Mouse (Mus musculus): ENCODE measurements around the gene Dpt. TPM values are rescaled to one million over a fixed set of nuclear protein-coding genes. Genes with fewer than 3 reads are reported as not detected.
"Not testable (repeated sequence)": the region's sequence is repeated elsewhere in the genome, so short reads cannot be mapped to it uniquely, and the experiment has no call there.

The Dpt gene
- 0.04 TPM for polyA plus RNA-seq (2021)

DNA sequence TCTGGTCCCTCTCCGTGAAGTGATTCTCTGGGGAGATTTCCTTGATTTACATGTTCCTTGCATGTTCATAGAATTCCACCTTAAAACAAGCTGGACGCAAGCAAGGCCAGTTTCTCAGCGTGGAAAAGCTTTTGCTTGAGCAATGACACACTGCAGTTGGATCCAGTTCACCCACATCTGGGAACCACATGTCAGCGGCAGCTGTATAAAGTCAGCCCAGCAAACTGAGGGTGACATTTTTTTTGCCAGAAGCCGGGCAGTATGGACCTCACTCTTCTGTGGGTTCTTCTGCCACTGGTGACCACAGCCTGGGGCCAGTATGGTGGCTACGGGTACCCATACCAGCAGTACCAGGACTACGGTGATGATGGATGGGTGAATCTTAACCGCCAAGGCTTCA, at the start of gene Dpt:
Dpt (plus strand) TSS at position 174 of the 400 bp plus-strand sequence.
- no peaks in the 10 kb centered on the region for H3K27me3 ChIP-seq
- ATAC-seq (no peak), DNase-seq (ENCODE audit: low read depth, low spot score) (no peak)
- no peak for TF ChIP-seq CTCF (IDR thresholded peaks at IDR 0.05)
- POLR2A ChIA-PET, result interaction anchor here (0.6 kb wide), 1 partner anchor 10 kb away, joined by 4 read pairs; no protein-coding TSS in a partner anchor
- CTCF ChIA-PET, result interaction anchor here (0.8 kb wide), 1 partner anchor 16 kb away, joined by 3 read pairs; no protein-coding TSS in a partner anchor
- in situ Hi-C loops (cut with MboI; ENCODE audit: low pct_unique_long_range_greater_than_20kb), result no loop called here

DNA sequence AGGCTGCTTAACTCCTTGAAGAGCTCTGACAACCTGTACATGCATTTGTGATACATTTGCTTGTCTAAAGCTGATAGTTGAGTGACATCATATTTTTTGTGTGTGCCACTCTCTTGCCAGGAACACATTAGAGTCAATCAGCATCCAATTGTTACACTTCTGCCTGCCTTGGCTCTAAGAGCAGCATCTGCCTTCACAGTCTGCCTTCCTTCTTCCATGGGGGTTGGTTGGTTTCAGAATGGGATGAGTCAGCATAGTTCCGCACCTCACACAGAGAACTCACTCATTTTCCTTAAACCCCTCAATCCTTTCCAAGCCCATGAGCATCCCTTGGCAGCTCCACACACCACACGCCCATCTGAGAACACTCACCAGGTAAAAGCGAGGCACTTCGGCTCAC, 42.7 kb upstream of the Dpt start:
- no peaks in the 10 kb centered on the region for H3K27me3 ChIP-seq
- ChIA-PET POLR2A (no interaction called here), CTCF (no interaction called here)
- in situ Hi-C loops (cut with MboI; ENCODE audit: low pct_unique_long_range_greater_than_20kb), result no loop called here
- ATAC-seq (no peak), DNase-seq (ENCODE audit: low read depth, low spot score) (no peak)
- TF ChIP-seq CTCF (IDR thresholded peaks at IDR 0.05), result no peak

DNA sequence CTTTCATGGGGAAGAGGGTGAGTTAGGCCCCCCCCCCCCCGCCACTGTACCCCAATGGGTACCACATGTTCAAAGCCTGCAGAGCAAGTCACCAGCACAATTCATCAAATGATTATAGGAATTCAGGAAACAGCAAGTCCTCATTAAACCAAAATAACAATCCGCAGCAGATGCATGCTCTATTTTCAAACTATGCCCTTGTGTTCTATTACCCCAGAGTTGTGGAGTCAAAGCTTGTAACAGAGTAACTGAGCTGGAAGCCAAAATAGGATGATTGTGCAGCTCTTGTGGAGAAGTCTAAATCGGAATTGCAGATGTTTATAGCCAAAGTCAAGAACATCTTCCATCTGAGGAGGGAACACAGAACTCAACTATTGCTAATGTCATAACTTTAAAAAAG, 40.8 kb upstream of the Dpt start:
- in situ Hi-C loops (cut with MboI; ENCODE audit: low pct_unique_long_range_greater_than_20kb), result no loop called here
- DNase-seq (ENCODE audit: low read depth, low spot score) (no peak), ATAC-seq (no peak)
- no peak for TF ChIP-seq CTCF (IDR thresholded peaks at IDR 0.05)
- POLR2A ChIA-PET, result no interaction called here
- CTCF ChIA-PET, result no interaction called here
- H3K27me3 ChIP-seq, result no peaks in the 10 kb centered on the region

DNA sequence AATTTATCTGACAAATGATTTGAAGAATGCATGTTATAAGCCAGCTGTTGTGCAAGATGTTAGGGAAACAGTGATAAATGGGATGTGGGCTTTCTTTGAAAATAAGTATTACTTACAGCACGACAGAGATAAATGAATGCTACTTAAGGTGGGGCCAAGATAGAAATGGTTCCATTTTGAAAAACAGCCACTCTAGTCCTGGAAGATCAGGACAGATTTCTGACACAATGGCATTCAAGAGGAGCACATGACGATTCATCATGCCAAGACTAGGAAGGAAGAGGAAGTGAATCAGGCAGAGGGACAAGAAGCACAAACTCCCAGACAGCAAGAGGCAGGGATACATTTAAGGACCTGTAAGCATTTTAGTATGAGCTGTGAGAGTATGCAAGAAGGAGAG, 39.5 kb upstream of the Dpt start:
- in situ Hi-C loops (cut with MboI; ENCODE audit: low pct_unique_long_range_greater_than_20kb), result no loop called here
- ChIA-PET CTCF (no interaction called here), POLR2A (interaction anchor here (0.6 kb wide), 1 partner anchor 23 kb away, joined by 3 read pairs; no protein-coding TSS in a partner anchor)
- no peaks in the 10 kb centered on the region for H3K27me3 ChIP-seq
- no peak for DNase-seq (ENCODE audit: low read depth, low spot score)
- TF ChIP-seq CTCF (IDR thresholded peaks at IDR 0.05), result no peak
- no peak for ATAC-seq

DNA sequence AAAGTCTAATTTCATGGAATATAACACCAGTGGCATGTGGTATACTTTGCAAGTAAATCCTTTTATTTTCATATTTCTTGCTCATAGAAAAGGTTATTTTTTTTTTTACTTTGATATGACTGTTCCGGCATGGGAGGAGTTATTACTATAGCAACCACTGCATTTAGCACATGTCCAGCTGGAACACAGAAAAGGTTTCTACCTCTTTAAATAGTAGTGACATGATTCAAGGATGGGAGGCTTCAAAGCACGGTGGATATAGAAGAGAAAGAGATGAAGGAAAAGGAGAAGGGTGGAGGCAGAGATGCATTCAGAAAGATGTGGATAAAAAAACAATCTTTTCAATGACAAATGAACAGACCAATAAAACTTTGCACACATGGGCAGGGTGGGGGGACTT, 38.0 kb upstream of the Dpt start:
- no peak for DNase-seq (ENCODE audit: low read depth, low spot score)
- CTCF ChIA-PET, result no interaction called here
- in situ Hi-C loops (cut with MboI; ENCODE audit: low pct_unique_long_range_greater_than_20kb), result no loop called here
- no peaks in the 10 kb centered on the region for H3K27me3 ChIP-seq
- no peak for TF ChIP-seq CTCF (IDR thresholded peaks at IDR 0.05)
- ATAC-seq, result no peak
- POLR2A ChIA-PET, result no interaction called here

DNA sequence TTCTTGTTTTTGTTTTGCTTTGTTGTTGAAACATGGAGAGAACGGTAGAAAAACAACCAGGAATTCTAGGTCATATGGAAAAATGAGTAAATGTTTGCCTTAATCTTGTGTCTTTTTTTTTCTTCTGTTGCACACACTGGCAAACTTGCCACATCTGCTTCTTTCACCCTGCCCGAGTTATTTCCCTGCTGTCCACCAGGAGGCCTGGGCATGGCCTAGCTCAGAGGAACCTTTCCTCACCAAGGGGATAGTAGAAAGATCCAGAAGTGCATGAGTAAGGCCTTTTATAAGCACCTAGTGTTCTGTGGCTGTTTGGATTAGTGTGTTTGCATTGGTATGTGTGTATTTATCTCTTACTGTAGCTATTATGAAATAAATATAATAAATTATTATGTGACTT, 34.2 kb upstream of the Dpt start:
- POLR2A ChIA-PET, result no interaction called here
- ATAC-seq (no peak), DNase-seq (ENCODE audit: low read depth, low spot score) (no peak)
- CTCF ChIA-PET, result interaction anchor here (1.2 to 1.5 kb wide), 2 partner anchors 25 to 303 kb away, joined by 3 read pairs; no protein-coding TSS in a partner anchor
- no peaks in the 10 kb centered on the region for H3K27me3 ChIP-seq
- in situ Hi-C loops (cut with MboI; ENCODE audit: low pct_unique_long_range_greater_than_20kb), result no loop called here
- TF ChIP-seq CTCF (IDR thresholded peaks at IDR 0.05), result peak; percentile 63

DNA sequence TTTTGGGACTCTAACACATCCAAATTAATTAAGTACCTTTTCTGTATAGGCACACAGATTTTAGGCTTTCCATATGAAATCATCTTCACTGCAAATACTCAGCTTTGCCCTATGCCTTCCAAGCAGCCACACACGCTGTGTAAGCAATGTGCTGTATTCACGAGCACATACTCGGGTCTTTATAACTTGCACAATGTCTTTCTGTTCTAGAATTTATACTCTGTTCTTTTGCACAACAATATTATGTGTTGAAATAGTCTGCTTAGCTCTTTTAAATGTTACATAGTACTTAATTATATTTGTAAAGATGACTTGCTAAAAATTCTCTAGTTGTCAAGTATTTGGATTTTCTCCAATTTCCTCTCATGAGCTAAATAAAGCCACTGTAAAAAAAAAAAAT, 29.8 kb upstream of the Dpt start:
- ChIA-PET POLR2A (no interaction called here), CTCF (interaction anchor here (1.0 to 1.2 kb wide), 4 partner anchors 12 to 311 kb away, joined by 3 read pairs; no protein-coding TSS in a partner anchor)
- no peaks in the 10 kb centered on the region for H3K27me3 ChIP-seq
- DNase-seq (ENCODE audit: low read depth, low spot score) (no peak), ATAC-seq (no peak)
- in situ Hi-C loops (cut with MboI; ENCODE audit: low pct_unique_long_range_greater_than_20kb), result no loop called here
- no peak for TF ChIP-seq CTCF (IDR thresholded peaks at IDR 0.05)

DNA sequence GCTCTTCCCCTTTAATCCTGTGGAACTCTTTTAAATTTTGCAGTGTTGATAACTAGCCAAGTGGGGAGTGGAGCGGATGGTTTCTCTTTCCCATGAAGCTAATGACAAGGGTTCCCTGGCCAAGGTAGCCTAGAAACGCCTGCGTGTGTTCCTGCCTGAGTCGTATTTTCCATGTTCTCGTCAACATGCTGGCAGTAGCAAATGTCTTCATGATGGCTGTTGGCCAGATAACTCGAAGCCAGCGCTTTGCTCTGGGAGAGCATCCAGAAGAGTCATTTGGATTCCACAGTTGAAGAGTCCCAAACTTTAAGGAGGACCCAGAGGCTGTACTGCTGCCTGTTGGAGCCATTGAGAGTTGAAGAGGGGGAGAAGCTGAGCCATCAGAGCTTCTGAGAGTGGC, 25.8 kb upstream of the Dpt start:
- ATAC-seq (no peak), DNase-seq (ENCODE audit: low read depth, low spot score) (no peak)
- TF ChIP-seq CTCF (IDR thresholded peaks at IDR 0.05), result no peak
- H3K27me3 ChIP-seq, result no peaks in the 10 kb centered on the region
- ChIA-PET CTCF (no interaction called here), POLR2A (no interaction called here)
- in situ Hi-C loops (cut with MboI; ENCODE audit: low pct_unique_long_range_greater_than_20kb), result no loop called here

DNA sequence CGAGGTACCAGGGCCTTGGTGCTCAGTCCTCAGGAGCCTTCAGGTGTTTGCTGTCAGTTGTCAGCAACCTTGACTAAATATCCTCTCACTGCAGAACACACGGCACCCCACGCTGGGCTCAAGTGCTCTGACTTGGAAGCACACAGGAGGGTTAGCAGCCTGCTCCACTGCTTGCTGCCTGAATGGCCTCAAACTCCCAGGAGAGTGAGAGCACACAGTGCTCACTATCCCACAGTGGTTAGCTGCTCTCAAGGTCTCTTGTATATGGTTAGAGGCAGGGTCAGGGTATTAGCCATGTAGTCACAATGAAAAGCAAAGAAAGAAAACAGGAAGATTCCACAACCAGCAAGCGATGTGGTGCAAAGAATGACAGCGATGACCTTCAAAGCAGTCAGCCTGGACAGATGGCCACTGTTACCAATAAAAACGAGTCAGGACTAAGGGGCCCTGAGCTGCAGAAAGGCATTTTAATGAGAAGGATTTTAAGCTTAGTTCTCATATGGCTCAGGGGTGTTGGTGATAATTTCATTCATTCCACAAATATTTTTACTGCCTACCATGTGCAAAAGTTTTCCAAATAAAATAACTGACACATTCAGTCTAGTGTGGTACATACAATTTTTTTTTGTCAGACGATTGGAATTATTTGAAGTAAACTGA, 15.5 kb upstream of the Dpt start:
- ATAC-seq (no peak), DNase-seq (ENCODE audit: low read depth, low spot score) (peak; percentile 15)
- in situ Hi-C loops (cut with MboI; ENCODE audit: low pct_unique_long_range_greater_than_20kb), result no loop called here
- no peak for TF ChIP-seq CTCF (IDR thresholded peaks at IDR 0.05)
- H3K27me3 ChIP-seq, result no peaks in the 10 kb centered on the region
- ChIA-PET POLR2A (no interaction called here), CTCF (interaction anchor here (1.1 kb wide), 1 partner anchor 14 kb away, joined by 3 read pairs; no protein-coding TSS in a partner anchor)

DNA sequence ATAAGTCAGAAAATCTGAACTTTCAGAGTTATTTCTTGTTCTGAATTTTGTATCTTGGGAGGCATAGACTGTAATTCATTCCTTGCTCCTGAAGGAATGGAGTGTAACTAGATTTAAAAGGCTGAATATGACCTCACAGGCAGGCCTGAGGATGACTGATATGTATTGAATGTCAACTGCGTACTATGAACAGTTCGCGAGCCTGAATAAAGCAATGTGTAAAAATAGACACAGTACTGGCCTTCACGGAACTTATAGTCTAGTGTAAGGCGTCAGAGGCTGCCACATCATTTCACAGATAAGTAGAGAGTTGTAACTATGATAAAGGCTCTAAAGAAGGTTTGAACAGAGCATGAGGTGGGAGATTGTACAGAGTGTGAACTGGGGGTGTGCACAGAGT, 10.3 kb upstream of the Dpt start:
- no peak for ATAC-seq
- in situ Hi-C loops (cut with MboI; ENCODE audit: low pct_unique_long_range_greater_than_20kb), result no loop called here
- CTCF ChIA-PET, result no interaction called here

DNA sequence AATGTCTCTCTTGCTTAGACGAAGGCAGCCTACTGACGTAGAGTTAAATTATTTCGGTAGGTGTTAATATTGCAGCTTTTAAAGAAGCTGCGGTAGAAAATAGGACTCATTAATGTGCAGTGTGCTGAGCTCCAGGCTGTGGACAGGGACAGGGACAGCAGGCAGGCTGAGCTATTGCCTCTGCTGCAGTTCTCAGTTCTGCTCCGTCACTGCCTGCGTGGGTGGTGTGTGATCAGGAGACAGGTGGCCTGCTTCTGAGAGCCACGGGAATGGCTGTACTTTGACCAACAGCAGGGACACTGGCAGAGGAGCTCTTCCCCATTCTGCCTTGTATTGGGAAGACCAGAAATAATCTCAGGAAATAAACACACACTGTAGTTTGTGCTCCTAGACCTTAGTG, 8.7 kb upstream of the Dpt start:
- ATAC-seq (no peak), DNase-seq (ENCODE audit: low read depth, low spot score) (no peak)
- in situ Hi-C loops (cut with MboI; ENCODE audit: low pct_unique_long_range_greater_than_20kb), result no loop called here

More for the DNA sequence above, 10.3 kb upstream of the Dpt start:
- POLR2A ChIA-PET, result no interaction called here
- no peak for DNase-seq (ENCODE audit: low read depth, low spot score)
- TF ChIP-seq CTCF (IDR thresholded peaks at IDR 0.05), result no peak
- H3K27me3 ChIP-seq, result no peaks in the 10 kb centered on the region

DNA sequence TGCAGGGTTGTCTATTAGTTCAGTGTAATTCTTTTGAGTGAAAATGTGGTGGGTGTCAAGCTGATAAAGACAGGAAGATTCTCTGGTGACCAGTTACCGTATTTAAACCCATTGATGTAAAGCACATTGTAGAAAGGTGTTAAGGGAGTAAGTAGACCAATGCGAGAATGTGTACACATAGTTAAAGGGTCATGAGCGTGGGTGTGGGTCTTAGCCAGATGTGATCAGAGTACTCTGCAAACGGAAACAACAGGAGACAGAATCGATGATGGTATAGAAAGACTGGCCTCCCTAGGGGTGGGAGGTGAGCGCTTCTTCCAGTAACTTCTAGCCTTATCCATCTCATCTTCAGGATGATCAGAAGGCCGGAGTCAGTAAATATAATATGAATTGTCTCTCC, 8.2 kb upstream of the Dpt start:
- in situ Hi-C loops (cut with MboI; ENCODE audit: low pct_unique_long_range_greater_than_20kb), result no loop called here
- no peaks in the 10 kb centered on the region for H3K27me3 ChIP-seq
- DNase-seq (ENCODE audit: low read depth, low spot score) (no peak), ATAC-seq (no peak)
- TF ChIP-seq CTCF (IDR thresholded peaks at IDR 0.05), result no peak
- POLR2A ChIA-PET, result no interaction called here
- CTCF ChIA-PET, result no interaction called here

More for the DNA sequence above, 8.7 kb upstream of the Dpt start:
- TF ChIP-seq CTCF (IDR thresholded peaks at IDR 0.05), result no peak
- ChIA-PET CTCF (interaction anchor here (0.6 kb wide), 1 partner anchor 26 kb away, joined by 3 read pairs; no protein-coding TSS in a partner anchor), POLR2A (no interaction called here)
- no peaks in the 10 kb centered on the region for H3K27me3 ChIP-seq

DNA sequence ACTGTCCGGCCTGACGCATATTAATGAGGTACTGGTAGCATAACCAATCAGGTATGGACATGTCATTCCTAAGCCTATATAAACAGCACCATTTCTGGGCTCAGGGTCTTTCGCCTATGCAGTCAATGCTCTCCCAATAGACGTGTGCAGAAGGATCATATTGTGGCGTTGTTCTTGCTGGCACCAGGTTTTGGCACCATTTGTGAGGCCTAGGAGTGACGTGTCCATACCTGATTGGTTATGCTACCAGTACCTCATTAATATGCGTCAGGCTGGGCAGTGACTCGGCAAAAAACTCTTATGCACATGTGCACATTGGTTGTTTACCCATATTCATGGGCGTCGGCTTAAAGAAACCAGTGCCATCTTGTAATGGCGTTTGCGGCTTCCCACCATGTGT, 6.1 kb upstream of the Dpt start:
- CTCF ChIA-PET; in situ Hi-C loops (cut with MboI; ENCODE audit: low pct_unique_long_range_greater_than_20kb); H3K27me3 ChIP-seq; ATAC-seq; POLR2A ChIA-PET; DNase-seq (ENCODE audit: low read depth, low spot score): not testable (repeated sequence)
